Mouse (Mus musculus) neural tube, embryonic 14.5 days (tissue): ENCODE results near the gene Ppp1r9a. TPM values are rescaled to one million over a fixed set of nuclear protein-coding genes. Genes with fewer than 3 reads are reported as not detected.

ENCODE experiments used
- ATAC-seq: fragments of 200-750 bp; cut with Nextera tagmentation; 2 replicates; pipeline ENCODE4 v1.8.0; 2017; ENCODE audit warnings: low read depth, mild to moderate bottlenecking, moderate TSS enrichment, moderate library complexity
- H3K27ac ChIP-seq: fragments of 300-500 bp; sonication (generic); 2 replicates; pipeline ENCODE4 v1.5.1; 2014; ENCODE audit warnings: low read depth, mild to moderate bottlenecking, control low read depth, low read length, moderate library complexity, mixed read lengths
- H3K27me3 ChIP-seq: fragments of 300-500 bp; sonication (generic); 2 replicates; pipeline ENCODE4 v1.6.1; 2014; ENCODE audit warnings: low read length; ENCODE audit not compliant: control insufficient read depth, insufficient read depth
- H3K36me3 ChIP-seq: fragments of 300-500 bp; sonication (generic); 2 replicates; pipeline ENCODE4 v1.6.1; 2014; ENCODE audit warnings: low read length, mixed read lengths; ENCODE audit not compliant: control insufficient read depth, insufficient read depth
- H3K4me1 ChIP-seq: fragments of 300-500 bp; sonication (generic); 2 replicates; pipeline ENCODE4 v1.6.1; 2014; ENCODE audit warnings: low read length; ENCODE audit not compliant: control insufficient read depth, insufficient read depth
- H3K4me2 ChIP-seq: fragments of 300-500 bp; sonication (generic); 2 replicates; pipeline ENCODE4 v1.6.1; 2014; ENCODE audit warnings: mild to moderate bottlenecking, low read depth, low read length, control low read depth
- H3K4me3 ChIP-seq: fragments of 300-500 bp; sonication (generic); 2 replicates; pipeline ENCODE4 v1.5.1; 2014; ENCODE audit warnings: low read depth, low read length, control low read depth, mixed read lengths
- H3K9ac ChIP-seq: fragments of 300-500 bp; sonication (generic); replicated peaks from 2 replicates; pipeline ENCODE4 v1.6.1; 2014; ENCODE audit warnings: low read depth, mild to moderate bottlenecking, control low read depth, low read length, mixed read lengths
- H3K9me3 ChIP-seq: fragments of 300-500 bp; sonication (generic); 2 replicates; pipeline ENCODE4 v1.6.1; 2016; ENCODE audit warnings: low read length; ENCODE audit not compliant: control insufficient read depth
- WGBS: fragments of 180-500 bp; shearing (Covaris S2); extraction: QIAGEN DNeasy Blood & Tissue Kit; methylation state at CpG from one replicate; pipeline ENCODE4 v1.1.7; 2014; 5-methylcytosine and 5-hydroxymethylcytosine counted together
- polyA plus RNA-seq: library from polyadenylated mRNA; unstranded; fragments of >200 nt; fragmentation: Nextera tagmentation; extraction: Ambion mirVana; gene quantifications from 2 replicates; pipeline ENCODE4 v1.2.1, GENCODE M21; 2014

Gene Ppp1r9a
- polyA plus RNA-seq, 1 experiment from 2014 or later: 63.6 TPM

DNA sequence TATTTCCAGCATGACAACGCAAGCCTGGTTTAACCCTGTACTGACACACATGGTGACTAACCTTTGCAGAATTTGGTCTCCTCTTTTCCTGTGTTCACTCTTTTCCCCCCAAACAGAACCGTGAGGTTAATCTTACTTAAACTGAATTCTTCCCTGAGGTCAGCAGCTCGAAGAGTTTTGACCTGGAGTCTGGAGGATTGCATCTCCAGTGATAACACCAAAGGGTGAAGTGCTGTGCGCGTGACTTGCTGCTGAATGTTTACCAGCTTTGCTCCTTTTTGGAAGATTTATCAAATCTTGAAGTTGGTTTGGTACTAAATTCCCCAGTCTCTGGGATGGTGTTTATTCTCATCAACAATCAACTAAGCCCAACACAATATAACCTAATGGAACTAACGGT, 252.1 kb downstream of the Ppp1r9a start:
- no peak overlapping the region for H3K4me3 ChIP-seq
- no peak overlapping the region for H3K9ac ChIP-seq
- H3K27me3 ChIP-seq: no peaks in the 10 kb centered on the region
- H3K36me3 ChIP-seq: peaks cover 9% of the 10 kb centered on the region; the same call in 1 of the 2 replicates
- no peak for ATAC-seq
- no peaks in the 10 kb centered on the region for H3K4me1 ChIP-seq
- WGBS: 92% methylated on average over 6 of the region's 6 CpGs
- H3K27ac ChIP-seq: no peak overlapping the region
- H3K4me2 ChIP-seq: no peak overlapping the region
- H3K9me3 ChIP-seq: no peaks in the 10 kb centered on the region

DNA sequence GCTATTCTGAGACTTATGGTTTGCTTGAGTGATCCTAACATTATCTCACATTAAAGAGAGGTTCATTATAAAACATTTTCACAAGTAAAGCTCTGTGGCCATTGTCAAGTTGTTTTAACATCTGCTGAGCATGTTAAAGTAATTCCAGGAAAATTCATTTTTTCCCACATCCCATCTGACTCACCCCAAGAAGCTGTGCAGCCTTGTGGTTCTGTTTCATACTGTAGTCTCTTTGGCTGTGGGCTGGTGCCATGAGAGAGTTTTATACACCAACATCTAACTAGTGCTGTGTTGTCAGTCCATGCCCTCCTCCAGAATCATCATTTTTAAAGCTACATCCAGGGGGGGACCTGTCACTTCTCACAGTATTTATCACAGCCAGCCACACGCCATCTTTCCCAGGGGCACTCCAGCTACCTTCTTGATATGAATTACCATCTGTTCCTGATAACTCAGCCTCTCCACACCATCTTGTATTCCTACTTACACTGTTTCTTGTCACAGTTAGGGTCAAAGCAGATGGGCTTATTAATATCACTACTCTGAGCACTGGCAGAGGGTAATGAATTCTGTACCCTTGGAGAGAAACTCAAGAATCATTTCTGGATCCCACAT, 252.7 kb downstream of the Ppp1r9a start:
- Histone ChIP-seq H3K27ac (no peak overlapping the region), H3K4me1 (no peaks in the 10 kb centered on the region), H3K4me2 (no peak overlapping the region), H3K9me3 (no peaks in the 10 kb centered on the region), H3K27me3 (no peaks in the 10 kb centered on the region), H3K9ac (no peak overlapping the region), H3K36me3 (peaks cover 9% of the 10 kb centered on the region; the same call in 1 of the 2 replicates), H3K4me3 (no peak overlapping the region)
- 67% methylated on average over 1 of the region's 1 CpGs for WGBS
- ATAC-seq: no peak

DNA sequence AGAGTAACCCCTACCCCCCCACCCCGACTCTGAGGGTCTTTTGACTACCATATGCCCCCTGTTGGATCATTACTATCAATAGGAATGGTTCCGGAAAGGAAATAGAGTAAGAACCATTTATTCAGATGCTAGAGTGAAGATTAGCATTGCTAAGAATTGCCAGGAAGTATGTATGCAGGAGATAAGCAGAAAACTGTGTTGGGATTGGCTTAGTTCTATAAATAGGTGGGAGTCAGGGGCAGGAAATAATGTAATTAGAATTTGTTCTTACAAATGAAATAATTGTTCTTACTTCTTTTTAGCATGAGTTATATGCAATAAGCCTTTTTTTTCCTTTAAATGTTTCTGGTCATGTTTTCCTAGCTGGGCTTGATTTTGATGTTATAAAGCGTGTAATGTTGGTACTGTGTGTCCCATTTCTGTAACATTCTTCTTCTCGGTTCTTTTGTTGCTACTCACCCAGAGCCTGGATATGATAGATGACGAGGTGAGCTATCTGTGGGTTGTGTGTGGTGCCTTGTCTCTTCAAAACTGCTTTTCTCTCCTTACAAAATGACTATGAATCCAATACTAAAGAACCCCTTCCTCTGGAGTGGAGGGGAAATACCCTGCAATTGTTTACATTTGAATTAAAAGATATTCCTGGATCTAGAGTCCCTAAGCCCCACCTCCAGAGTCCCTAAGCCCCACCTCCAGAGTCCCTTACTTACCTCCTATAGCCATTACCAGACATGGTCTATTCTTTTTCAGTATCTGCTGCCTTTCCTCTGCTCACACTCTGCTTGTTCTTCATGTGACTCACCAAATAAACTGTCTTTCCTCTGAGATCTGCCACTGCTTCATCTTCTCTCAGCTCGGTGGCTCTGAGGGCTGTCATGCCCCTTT, 254.1 kb downstream of the Ppp1r9a start:
- WGBS: 82% methylated on average over 6 of the region's 6 CpGs
- no peak for ATAC-seq
- no peak overlapping the region for H3K4me2 ChIP-seq
- H3K4me1 ChIP-seq: no peaks in the 10 kb centered on the region
- H3K9me3 ChIP-seq: no peaks in the 10 kb centered on the region
- H3K27me3 ChIP-seq: no peaks in the 10 kb centered on the region
- H3K9ac ChIP-seq: no peak overlapping the region
- no peak overlapping the region for H3K4me3 ChIP-seq
- H3K27ac ChIP-seq: no peak overlapping the region
- H3K36me3 ChIP-seq: peaks cover 9% of the 10 kb centered on the region; the same call in 1 of the 2 replicates

DNA sequence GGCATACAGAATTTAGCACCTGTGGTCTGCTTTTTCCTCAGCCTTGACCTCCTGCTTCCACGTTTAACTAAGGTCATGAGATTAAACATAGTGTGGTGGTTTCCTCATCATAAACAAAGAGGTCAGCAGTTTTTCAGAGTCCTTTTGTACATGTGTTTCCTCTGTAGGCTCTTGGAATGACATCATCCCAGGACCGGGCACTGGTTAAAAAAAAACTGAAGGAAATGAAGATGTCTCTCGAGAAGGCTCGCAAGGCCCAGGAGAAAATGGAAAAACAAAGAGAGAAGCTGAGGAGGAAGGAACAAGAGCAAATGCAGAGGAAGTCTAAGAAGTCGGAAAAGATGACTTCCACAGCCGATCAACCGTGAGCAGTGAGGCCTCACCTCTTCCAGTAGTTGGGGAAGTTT, 256.7 kb downstream of the Ppp1r9a start:
- H3K9ac ChIP-seq: no peak overlapping the region
- no peak for ATAC-seq
- H3K4me2 ChIP-seq: no peak overlapping the region
- no peaks in the 10 kb centered on the region for H3K27me3 ChIP-seq
- no peak overlapping the region for H3K27ac ChIP-seq
- H3K4me3 ChIP-seq: no peak overlapping the region
- 89% methylated on average over 7 of the region's 7 CpGs for WGBS
- no peaks in the 10 kb centered on the region for H3K9me3 ChIP-seq
- H3K36me3 ChIP-seq: peaks cover 9% of the 10 kb centered on the region; the same call in 1 of the 2 replicates
- H3K4me1 ChIP-seq: no peaks in the 10 kb centered on the region

DNA sequence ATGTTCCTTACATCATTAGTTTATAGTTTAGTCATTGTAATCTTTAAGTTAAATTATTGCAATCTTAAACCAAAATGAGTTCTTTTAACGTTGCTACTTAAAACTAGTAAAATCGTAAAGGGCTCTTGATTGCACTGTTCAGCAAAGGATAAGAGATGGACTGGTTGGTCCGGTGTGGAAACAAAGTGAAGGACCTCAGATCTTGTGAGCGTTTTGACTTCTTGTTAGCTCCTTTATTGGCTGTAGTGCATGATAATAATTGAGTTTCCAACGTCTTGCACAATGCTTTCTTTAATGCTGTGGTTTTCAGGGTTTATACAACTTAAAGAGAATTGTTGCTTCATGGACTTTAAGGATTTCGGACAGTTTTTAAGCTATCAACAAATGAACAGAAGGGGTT, 259.3 kb downstream of the Ppp1r9a start:
- H3K4me3 ChIP-seq: no peak overlapping the region
- H3K9ac ChIP-seq: no peak overlapping the region
- no peak overlapping the region for H3K4me2 ChIP-seq
- no peak overlapping the region for H3K27ac ChIP-seq
- no peak for ATAC-seq
- peaks cover 9% of the 10 kb centered on the region; the same call in 1 of the 2 replicates for H3K36me3 ChIP-seq
- H3K27me3 ChIP-seq: no peaks in the 10 kb centered on the region
- no peaks in the 10 kb centered on the region for H3K4me1 ChIP-seq
- 85% methylated on average over 6 of the region's 6 CpGs for WGBS
- no peaks in the 10 kb centered on the region for H3K9me3 ChIP-seq

DNA sequence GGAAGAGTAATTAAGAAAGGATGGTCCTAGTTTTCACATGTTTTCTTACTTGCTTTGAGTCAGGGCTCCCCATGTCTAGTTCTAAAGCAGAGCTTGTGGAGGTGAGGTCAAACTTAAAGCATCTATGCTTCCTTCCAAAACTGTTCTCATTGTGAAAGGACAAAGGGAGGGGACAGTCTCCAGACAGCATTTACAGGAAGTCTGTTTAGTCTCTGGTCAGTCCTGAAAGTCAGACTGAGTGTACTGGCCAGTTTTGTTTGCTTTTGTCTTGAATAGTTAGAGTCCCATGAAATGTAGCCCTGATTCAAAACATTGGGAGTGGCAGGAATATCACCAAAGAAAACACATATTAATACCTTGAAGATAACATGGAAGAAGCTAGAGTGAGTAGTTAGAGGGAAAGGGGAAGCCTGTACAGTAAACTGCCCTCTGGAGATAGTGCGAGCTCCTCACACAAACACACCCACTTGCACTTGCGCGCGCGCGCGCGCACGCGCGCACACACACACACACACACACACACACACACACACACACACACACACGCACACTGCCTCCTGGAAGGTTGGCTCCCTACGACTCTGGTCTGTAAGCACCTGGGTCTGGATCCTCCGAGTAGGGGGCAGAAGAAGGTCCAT, 260.9 kb downstream of the Ppp1r9a start:
- Histone ChIP-seq H3K4me2 (no peak overlapping the region), H3K27ac (no peak overlapping the region), H3K27me3 (no peaks in the 10 kb centered on the region), H3K9me3 (no peaks in the 10 kb centered on the region), H3K9ac (no peak overlapping the region), H3K36me3 (peaks cover 6% of the 10 kb centered on the region; the same call in 1 of the 2 replicates), H3K4me1 (no peaks in the 10 kb centered on the region), H3K4me3 (no peak overlapping the region)
- ATAC-seq: no peak
- 78% methylated on average over 5 of the region's 14 CpGs for WGBS

DNA sequence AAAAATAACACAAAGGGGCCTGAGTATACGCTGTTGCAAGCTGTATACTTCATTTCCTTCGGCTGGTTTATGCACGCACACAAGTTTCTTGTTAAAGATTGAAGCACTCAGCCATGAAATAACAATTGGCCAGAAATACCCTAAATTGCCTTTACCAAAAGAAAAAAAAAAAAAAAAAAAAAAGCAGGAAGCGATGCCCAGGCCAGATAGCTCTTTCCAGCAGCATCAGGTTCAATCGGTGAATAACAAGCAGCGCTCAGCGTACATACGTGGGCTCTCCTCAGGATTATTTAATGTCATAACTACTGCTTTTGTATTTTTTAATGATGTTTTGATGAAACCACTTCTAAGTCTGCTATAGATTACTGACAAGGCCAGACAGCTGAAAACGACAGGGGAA, 262.1 kb downstream of the Ppp1r9a start:
- Histone ChIP-seq H3K4me2 (no peak overlapping the region), H3K9me3 (no peaks in the 10 kb centered on the region), H3K27me3 (no peaks in the 10 kb centered on the region), H3K4me3 (no peak overlapping the region), H3K9ac (no peak overlapping the region), H3K4me1 (no peaks in the 10 kb centered on the region), H3K36me3 (no peaks in the 10 kb centered on the region), H3K27ac (no peak overlapping the region)
- 72% methylated on average over 9 of the region's 9 CpGs for WGBS
- no peak for ATAC-seq

DNA sequence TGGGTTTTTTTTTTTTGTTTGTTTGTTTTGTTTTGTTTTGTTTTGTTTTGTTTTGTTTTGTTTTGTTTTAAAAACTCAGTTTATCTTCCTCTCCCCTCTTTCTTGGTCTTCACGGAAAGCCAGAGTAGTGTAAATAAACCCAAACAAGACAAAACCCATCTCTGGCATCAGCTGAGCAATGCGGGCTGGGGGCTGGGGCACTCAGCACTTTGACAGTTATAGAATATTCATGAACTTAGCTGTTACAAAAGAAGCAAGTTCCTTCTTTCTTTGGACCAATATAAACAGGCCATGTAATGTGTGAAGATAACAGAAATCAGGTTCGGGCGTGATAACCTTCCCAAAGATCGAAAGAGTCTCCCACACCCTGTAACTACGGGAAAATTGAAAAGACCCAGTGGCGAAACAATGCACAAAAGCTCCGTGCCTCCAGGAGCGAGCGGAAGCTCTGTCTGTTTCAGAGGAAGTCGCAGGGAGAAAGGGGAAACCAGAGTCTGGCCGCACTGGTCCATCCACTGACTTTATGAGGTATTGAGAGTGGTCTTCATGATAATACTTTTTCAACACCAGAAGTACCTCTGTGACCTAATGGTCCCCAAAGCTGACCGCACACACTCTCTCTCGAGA, 264.4 kb downstream of the Ppp1r9a start:
- no peak overlapping the region for H3K9ac ChIP-seq
- H3K4me2 ChIP-seq: peak overlapping the region; percentile 1; the same call in 1 of the 2 replicates
- no peaks in the 10 kb centered on the region for H3K36me3 ChIP-seq
- H3K27me3 ChIP-seq: no peaks in the 10 kb centered on the region
- no peaks in the 10 kb centered on the region for H3K9me3 ChIP-seq
- H3K27ac ChIP-seq: no peak overlapping the region
- H3K4me3 ChIP-seq: no peak overlapping the region
- H3K4me1 ChIP-seq: no peaks in the 10 kb centered on the region
- 34% methylated on average over 14 of the region's 14 CpGs for WGBS
- no peak for ATAC-seq
